Mouse (Mus musculus): ENCODE results near the gene Hectd2. TPM values are rescaled to one million over a fixed set of nuclear protein-coding genes. Genes with fewer than 3 reads are reported as not detected.

Hectd2 gene
- polyA plus RNA-seq, 1 experiment, result 2.6 TPM

DNA sequence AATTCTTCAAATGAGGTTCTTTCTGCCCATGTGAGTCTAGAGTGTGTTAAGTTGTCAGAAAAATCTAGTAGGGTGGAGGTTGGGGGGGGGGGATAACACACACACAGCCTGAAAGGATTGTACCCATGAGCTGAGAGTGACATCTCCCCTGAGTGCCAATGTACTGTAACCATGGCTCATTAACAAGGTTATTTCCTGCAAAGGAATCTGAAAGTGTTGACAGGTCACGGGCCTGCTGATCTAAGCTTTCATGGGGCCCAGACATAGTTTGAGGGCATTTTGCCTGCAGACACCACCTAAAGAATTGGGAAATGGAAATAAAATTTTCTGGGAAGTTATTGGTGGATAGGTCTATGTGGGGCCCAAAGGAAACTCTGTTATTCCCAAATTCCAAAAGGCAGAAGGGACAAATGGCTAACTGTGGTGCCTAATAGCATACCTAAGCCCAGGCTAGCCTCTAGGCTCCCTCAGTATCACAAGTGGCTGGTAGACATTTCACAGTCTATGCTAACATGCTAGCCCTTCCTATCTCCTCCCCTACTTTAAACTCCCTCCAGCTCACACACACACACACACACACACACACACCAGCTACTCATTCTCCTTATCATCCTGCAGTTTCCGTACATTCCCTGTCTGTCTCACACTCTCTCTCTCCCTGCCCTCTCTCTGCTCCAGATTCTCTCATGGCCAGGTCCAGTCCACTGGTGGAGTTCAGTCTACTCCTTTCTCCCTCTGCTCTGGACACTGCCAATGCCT is 114.6 kb downstream of the Hectd2 start:
- no peak overlapping the region for H3K27ac ChIP-seq (ENCODE audit: control insufficient read depth, insufficient read depth, low read length)
- H3K27me3 ChIP-seq (ENCODE audit: control insufficient read depth, insufficient read depth, low read length), result no peaks in the 10 kb centered on the region
- no peak for TF ChIP-seq CTCF (IDR thresholded peaks at IDR 0.05; ENCODE audit: borderline replicate concordance, control insufficient read depth, extremely low read depth, insufficient read depth, low read length, poor library complexity)
- no peak for TF ChIP-seq POLR2A (IDR thresholded peaks at IDR 0.05; ENCODE audit: control insufficient read depth, extremely low read depth, insufficient read depth, low read length, poor library complexity)
- H3K36me3 ChIP-seq (ENCODE audit: control insufficient read depth, insufficient read depth, low read length), result no peaks in the 10 kb centered on the region
- DNase-seq, result no peak
- no peak overlapping the region for H3K4me3 ChIP-seq (ENCODE audit: control insufficient read depth, insufficient read depth, low read length)
- H3K4me1 ChIP-seq (replicated peaks; ENCODE audit: control insufficient read depth, insufficient read depth, low read length), result no peaks in the 10 kb centered on the region
- WGBS, result 92% methylated on average over 2 of the region's 2 CpGs

DNA sequence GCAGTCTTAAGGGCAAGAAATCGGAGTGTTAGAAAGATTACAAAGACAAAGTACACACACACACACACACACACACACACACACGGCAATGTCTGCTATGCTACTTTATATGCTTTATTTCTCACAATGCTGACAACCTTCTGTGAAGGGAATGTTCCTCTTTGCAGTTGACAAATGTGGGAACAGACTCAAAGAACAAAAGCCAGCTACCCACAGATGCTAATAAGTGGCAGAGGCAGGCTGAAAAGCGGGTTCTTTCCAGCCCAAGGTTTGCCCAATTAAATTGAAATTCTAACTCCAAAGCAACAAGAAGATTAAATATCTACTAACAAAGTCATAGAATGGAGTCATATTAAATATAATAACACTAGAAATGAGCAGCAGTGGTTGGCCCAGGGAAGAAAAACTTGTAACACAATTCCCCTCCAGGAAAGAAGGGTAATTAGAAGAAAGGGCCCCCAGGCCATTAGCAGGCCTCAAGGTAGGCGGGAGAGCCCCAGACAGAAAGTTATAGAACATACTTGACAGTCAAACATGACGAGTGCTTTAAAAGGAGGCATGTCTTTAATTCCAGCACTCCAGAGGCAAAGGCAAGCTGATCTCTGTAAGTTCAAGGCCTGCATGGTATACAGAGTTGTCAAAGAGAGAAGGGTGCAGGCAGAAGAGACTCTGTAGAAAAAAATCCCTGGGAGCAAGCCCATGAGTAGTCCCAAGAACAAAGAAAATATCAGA is 115.4 kb downstream of the Hectd2 start:
- Histone ChIP-seq H3K4me3 (ENCODE audit: control insufficient read depth, insufficient read depth, low read length) (no peak overlapping the region), H3K27ac (ENCODE audit: control insufficient read depth, insufficient read depth, low read length) (no peak overlapping the region), H3K36me3 (ENCODE audit: control insufficient read depth, insufficient read depth, low read length) (no peaks in the 10 kb centered on the region), H3K4me1 (replicated peaks; ENCODE audit: control insufficient read depth, insufficient read depth, low read length) (no peaks in the 10 kb centered on the region), H3K27me3 (ENCODE audit: control insufficient read depth, insufficient read depth, low read length) (no peaks in the 10 kb centered on the region)
- no peak for DNase-seq
- TF ChIP-seq POLR2A (IDR thresholded peaks at IDR 0.05; ENCODE audit: control insufficient read depth, extremely low read depth, insufficient read depth, low read length, poor library complexity) (no peak), CTCF (IDR thresholded peaks at IDR 0.05; ENCODE audit: borderline replicate concordance, control insufficient read depth, extremely low read depth, insufficient read depth, low read length, poor library complexity) (no peak)
- WGBS, result 89% methylated on average over 5 of the region's 5 CpGs

Other genes starting within 250 kb of the Hectd2 start
- gene Pcgf5, start 206.3 kb upstream of the Hectd2 start, polyA plus RNA-seq (2012; rRNA removed), result 18.5 and 21.2 TPM in 2 replicates
- 1.9 and 2.8 TPM in 2 replicates for gene Ppp1r3c, start 182.0 kb downstream of the Hectd2 start, polyA plus RNA-seq (2012; rRNA removed)

All from thymus, adult 2 months (tissue).